Mouse (Mus musculus) midbrain, embryonic 15.5 days (tissue): ENCODE measurements around the gene Rbks. TPM values are rescaled to one million over a fixed set of nuclear protein-coding genes. Genes with fewer than 3 reads are reported as not detected.

ENCODE experiments used
- ATAC-seq: fragments of 200-750 bp; cut with Nextera tagmentation; replicated peaks from 2 replicates; pipeline ENCODE4 v1.8.0; 2017; ENCODE audit warnings: moderate TSS enrichment
- H3K27ac ChIP-seq: fragments of 300-500 bp; sonication (generic); 2 replicates; pipeline ENCODE4 v1.5.1; 2015; ENCODE audit warnings: mild to moderate bottlenecking, inconsistent platforms
- H3K27me3 ChIP-seq: fragments of 300-500 bp; sonication (generic); replicated peaks from 2 replicates; pipeline ENCODE4 v1.6.1; 2015; ENCODE audit warnings: inconsistent platforms
- H3K36me3 ChIP-seq: fragments of 300-500 bp; sonication (generic); replicated peaks from 2 replicates; pipeline ENCODE4 v1.6.1; 2015; ENCODE audit warnings: inconsistent platforms
- H3K4me1 ChIP-seq: fragments of 300-500 bp; sonication (generic); 2 replicates; pipeline ENCODE4 v1.6.1; 2015; ENCODE audit warnings: inconsistent platforms
- H3K4me2 ChIP-seq: fragments of 300-500 bp; sonication (generic); 2 replicates; pipeline ENCODE4 v1.6.1; 2015; ENCODE audit warnings: inconsistent platforms, mild to moderate bottlenecking, moderate library complexity
- H3K4me3 ChIP-seq: fragments of 300-500 bp; sonication (generic); 2 replicates; pipeline ENCODE4 v1.5.1; 2015; ENCODE audit warnings: mild to moderate bottlenecking, inconsistent platforms
- H3K9ac ChIP-seq: fragments of 300-500 bp; sonication (generic); 2 replicates; pipeline ENCODE4 v1.6.1; 2015; ENCODE audit warnings: mild to moderate bottlenecking, inconsistent platforms
- H3K9me3 ChIP-seq: fragments of 300-500 bp; sonication (generic); 2 replicates; pipeline ENCODE4 v1.6.1; 2016; ENCODE audit warnings: inconsistent platforms
- WGBS: fragments of 180-500 bp; shearing (Covaris S2); methylation state at CpG from one replicate; pipeline ENCODE4 v1.1.7; 2015; ENCODE audit warnings: mixed read lengths; 5-methylcytosine and 5-hydroxymethylcytosine counted together
- polyA plus RNA-seq: library from polyadenylated mRNA; unstranded; fragments of >200 nt; fragmentation: Nextera tagmentation; extraction: Ambion mirVana; gene quantifications from 2 replicates; pipeline ENCODE4 v1.2.1, GENCODE M21; 2015

Rbks gene
- 1.7 and 2.0 TPM in 2 replicates for polyA plus RNA-seq

GRCm38 (mm10) chr5:31696971-31697643, at the start of gene Rbks:
Gene Rbks (minus strand): TSS chr5:31697627.
- peaks cover 5% of the 10 kb centered on the region for H3K4me1 ChIP-seq
- no peaks in the 10 kb centered on the region for H3K36me3 ChIP-seq
- peak within 1 kb of the TSS; percentile 85 for H3K9ac ChIP-seq
- ATAC-seq: peak; percentile 74
- H3K27ac ChIP-seq: peak within 1 kb of the TSS; percentile 94
- no peaks in the 10 kb centered on the region for H3K27me3 ChIP-seq
- peak within 1 kb of the TSS; percentile 78 for H3K4me2 ChIP-seq
- peak within 1 kb of the TSS; percentile 90 for H3K4me3 ChIP-seq
- WGBS: 7% methylated on average over 18 of the region's 18 CpGs
- no peaks in the 10 kb centered on the region for H3K9me3 ChIP-seq

DNA sequence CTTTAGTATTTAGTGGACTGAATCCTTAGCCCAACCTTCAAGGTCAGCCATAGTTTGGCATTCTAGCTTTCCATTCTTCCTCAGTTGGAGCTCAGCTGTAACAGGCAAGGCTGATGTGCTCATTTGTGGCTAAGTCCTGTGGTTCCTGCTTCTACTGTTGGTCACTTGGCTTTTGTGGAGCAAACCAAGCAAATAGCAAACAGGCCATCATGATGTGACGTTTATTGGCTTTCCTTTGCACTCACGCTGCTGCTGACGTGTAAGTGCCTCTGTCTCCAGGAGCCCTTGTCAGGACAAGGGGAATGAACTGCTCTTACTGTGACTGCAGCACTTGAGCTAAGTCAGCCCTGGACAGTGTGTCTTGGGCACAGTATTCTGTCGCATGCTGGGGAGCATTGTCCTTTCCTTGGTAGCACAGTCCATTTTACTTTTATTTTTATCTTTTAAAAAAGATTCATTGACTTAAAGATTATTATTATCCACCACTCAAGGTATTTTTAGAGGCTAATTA, 45.1 kb upstream of the Rbks start:
- H3K9me3 ChIP-seq: no peaks in the 10 kb centered on the region
- 63% methylated on average over 4 of the region's 4 CpGs for WGBS
- no peaks in the 10 kb centered on the region for H3K27me3 ChIP-seq
- H3K9ac ChIP-seq: no peak overlapping the region
- no peaks in the 10 kb centered on the region for H3K4me1 ChIP-seq
- no peak overlapping the region for H3K4me2 ChIP-seq
- H3K4me3 ChIP-seq: no peak overlapping the region
- H3K36me3 ChIP-seq: no peaks in the 10 kb centered on the region
- ATAC-seq: no peak
- H3K27ac ChIP-seq: no peak overlapping the region

- Histone ChIP-seq H3K27me3 (no peaks in the 10 kb centered on the region), H3K9ac (no peak overlapping the region), H3K4me1 (no peaks in the 10 kb centered on the region), H3K9me3 (no peaks in the 10 kb centered on the region), H3K4me2 (no peak overlapping the region), H3K27ac (no peak overlapping the region), H3K36me3 (no peaks in the 10 kb centered on the region), H3K4me3 (no peak overlapping the region)
- WGBS: 95% methylated on average over 1 of the region's 1 CpGs
- no peak for ATAC-seq
Measured at GRCm38 (mm10) chr5:31741931-31742330, 44.5 kb upstream of the Rbks start.

- H3K9ac ChIP-seq: no peak overlapping the region
- ATAC-seq: no peak
- H3K9me3 ChIP-seq: no peaks in the 10 kb centered on the region
- 55% methylated on average over 3 of the region's 3 CpGs for WGBS
- H3K27me3 ChIP-seq: no peaks in the 10 kb centered on the region
- no peak overlapping the region for H3K4me2 ChIP-seq
- H3K36me3 ChIP-seq: no peaks in the 10 kb centered on the region
- H3K4me1 ChIP-seq: no peaks in the 10 kb centered on the region
- H3K4me3 ChIP-seq: no peak overlapping the region
- no peak overlapping the region for H3K27ac ChIP-seq
Measured at GRCm38 (mm10) chr5:31732644-31733338, 35.4 kb upstream of the Rbks start.

DNA sequence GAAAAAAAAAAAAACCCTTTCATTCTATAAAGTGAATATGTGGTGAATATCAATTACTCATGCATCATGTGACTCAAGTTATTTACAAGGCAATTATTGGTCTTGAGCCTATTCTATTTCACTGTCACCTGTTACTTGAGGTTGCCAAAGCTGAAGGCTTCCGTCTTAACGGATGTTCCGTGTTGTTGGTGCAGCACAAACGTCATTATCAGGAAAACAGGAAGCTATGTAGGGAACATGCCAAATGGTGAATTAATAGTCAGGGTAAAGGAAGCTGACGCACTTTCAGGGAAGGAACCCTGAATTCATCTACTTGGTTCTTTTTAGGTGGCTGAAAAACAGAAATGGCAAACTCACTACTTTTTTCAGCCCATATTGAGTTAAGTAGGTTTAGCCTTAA, 30.0 kb upstream of the Rbks start:
- Histone ChIP-seq H3K4me1 (no peaks in the 10 kb centered on the region), H3K4me2 (no peak overlapping the region), H3K4me3 (no peak overlapping the region), H3K9me3 (no peaks in the 10 kb centered on the region), H3K36me3 (no peaks in the 10 kb centered on the region), H3K27me3 (no peaks in the 10 kb centered on the region), H3K27ac (no peak overlapping the region), H3K9ac (no peak overlapping the region)
- 88% methylated on average over 5 of the region's 5 CpGs for WGBS
- ATAC-seq: no peak

DNA sequence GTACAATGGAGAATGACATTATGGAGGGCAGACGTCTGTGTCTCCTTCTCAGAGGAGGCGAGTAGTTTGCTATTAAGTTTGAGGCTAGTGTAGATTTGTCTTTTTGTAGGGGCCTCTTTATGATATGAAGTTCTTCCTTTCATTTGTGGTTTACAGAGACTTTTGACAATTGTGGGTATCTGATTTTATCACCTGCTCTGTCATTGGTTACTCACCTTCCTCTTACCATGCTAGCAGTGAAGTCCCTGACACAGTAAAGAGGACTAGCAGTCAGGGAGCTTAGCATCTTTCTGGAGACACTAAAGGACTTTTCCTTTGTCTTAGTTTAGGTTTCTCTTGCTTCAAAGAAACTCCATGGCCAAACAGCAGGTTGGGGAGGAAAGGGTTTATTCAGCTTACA, 28.5 kb upstream of the Rbks start:
- no peak overlapping the region for H3K4me2 ChIP-seq
- no peak for ATAC-seq
- H3K27me3 ChIP-seq: no peaks in the 10 kb centered on the region
- H3K9ac ChIP-seq: no peak overlapping the region
- 87% methylated on average over 2 of the region's 2 CpGs for WGBS
- no peaks in the 10 kb centered on the region for H3K4me1 ChIP-seq
- H3K27ac ChIP-seq: no peak overlapping the region
- no peaks in the 10 kb centered on the region for H3K9me3 ChIP-seq
- no peak overlapping the region for H3K4me3 ChIP-seq
- H3K36me3 ChIP-seq: no peaks in the 10 kb centered on the region

DNA sequence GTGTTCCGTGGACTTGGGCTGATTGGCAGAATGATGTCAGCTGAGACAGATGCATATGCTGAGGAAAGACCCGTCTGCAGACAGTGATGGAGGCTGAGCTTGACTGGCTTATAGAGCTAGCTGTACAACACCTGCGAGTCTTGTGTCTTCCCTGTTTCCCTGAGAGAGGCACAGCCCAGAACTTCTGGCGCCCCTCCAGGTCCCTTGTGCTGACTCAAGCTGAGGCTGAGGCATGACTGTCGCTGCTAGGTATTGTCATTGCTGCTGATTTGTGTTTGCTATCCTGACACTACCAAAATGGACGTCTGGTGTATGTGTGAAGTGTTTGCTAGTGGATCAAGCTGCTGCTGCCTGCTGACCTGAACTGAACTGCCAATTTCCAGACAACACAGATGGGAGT, 27.1 kb upstream of the Rbks start:
- Histone ChIP-seq H3K9me3 (no peaks in the 10 kb centered on the region), H3K4me1 (no peaks in the 10 kb centered on the region), H3K4me2 (no peak overlapping the region), H3K9ac (no peak overlapping the region), H3K27ac (no peak overlapping the region), H3K4me3 (no peak overlapping the region), H3K27me3 (no peaks in the 10 kb centered on the region), H3K36me3 (no peaks in the 10 kb centered on the region)
- WGBS: 81% methylated on average over 6 of the region's 6 CpGs
- ATAC-seq: no peak

DNA sequence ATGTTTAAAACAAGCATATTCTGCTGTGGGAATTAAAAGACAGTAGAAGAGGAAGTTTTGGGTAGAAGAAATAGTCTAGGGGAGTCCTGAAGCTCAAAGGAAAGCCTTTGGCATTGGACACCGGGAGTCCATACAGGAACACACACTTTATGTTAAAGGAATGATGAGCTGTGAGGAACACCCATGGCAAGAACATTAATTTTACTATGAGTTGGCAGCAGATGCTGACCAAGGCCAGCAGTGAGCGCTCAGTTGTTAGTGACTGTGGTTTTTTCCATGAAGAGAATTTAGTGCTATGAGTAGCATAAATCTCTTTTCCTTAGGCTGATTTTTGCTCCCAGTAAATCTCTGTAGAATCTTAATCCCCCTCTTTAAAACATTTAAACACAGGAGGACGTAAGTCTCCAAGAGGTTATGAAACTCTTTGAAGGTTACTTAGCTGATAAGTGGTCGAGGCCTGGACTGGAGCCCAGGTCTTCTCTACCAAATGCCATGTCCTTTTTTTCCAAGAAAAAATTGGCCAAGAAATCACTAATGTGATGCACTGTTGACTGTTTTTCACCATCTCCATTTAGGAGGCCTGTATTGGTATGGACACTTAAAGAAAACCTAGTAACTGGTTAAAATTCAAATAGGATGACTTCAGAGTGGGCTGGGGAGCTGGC, 18.2 kb upstream of the Rbks start:
- no peaks in the 10 kb centered on the region for H3K36me3 ChIP-seq
- 81% methylated on average over 4 of the region's 4 CpGs for WGBS
- H3K9ac ChIP-seq: no peak overlapping the region
- no peak for ATAC-seq
- H3K27ac ChIP-seq: no peak overlapping the region
- no peaks in the 10 kb centered on the region for H3K27me3 ChIP-seq
- no peaks in the 10 kb centered on the region for H3K9me3 ChIP-seq
- H3K4me2 ChIP-seq: no peak overlapping the region
- no peaks in the 10 kb centered on the region for H3K4me1 ChIP-seq
- H3K4me3 ChIP-seq: no peak overlapping the region

DNA sequence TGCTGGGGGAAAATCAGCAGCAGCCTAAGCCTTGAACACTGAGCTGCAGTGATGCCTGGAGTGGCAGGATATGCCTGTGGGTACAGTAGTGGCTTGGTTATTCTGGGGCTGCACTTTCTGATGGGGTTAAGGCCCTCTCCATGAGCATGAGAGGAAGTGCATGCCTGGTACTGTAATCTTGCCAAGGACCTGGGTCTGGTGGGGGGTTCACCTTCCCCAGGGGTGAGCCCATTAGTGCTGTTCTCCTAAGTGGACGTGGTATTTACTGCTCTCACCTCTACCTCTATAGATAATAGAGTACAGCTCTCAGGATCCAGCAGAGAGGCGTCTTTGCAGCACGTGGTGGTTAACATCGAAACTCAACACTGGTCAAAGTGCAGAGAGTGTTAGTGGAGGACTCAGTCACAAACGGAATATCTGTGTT, 16.4 kb upstream of the Rbks start:
- no peaks in the 10 kb centered on the region for H3K27me3 ChIP-seq
- WGBS: 73% methylated on average over 5 of the region's 5 CpGs

GRCm38 (mm10) chr5:31713280-31713711, 15.9 kb upstream of the Rbks start:
- H3K4me2 ChIP-seq: no peak overlapping the region
- H3K36me3 ChIP-seq: no peaks in the 10 kb centered on the region
- H3K9ac ChIP-seq: no peak overlapping the region
- no peaks in the 10 kb centered on the region for H3K9me3 ChIP-seq
- no peak for ATAC-seq
- H3K27me3 ChIP-seq: no peaks in the 10 kb centered on the region
- no peak overlapping the region for H3K27ac ChIP-seq
- H3K4me3 ChIP-seq: no peak overlapping the region
- no peaks in the 10 kb centered on the region for H3K4me1 ChIP-seq
- WGBS: 93% methylated on average over 2 of the region's 2 CpGs

More for the DNA sequence above, 16.4 kb upstream of the Rbks start:
- no peak for ATAC-seq
- no peak overlapping the region for H3K4me3 ChIP-seq
- H3K4me2 ChIP-seq: no peak overlapping the region
- H3K4me1 ChIP-seq: no peaks in the 10 kb centered on the region
- no peak overlapping the region for H3K9ac ChIP-seq
- H3K27ac ChIP-seq: no peak overlapping the region
- H3K36me3 ChIP-seq: no peaks in the 10 kb centered on the region
- no peaks in the 10 kb centered on the region for H3K9me3 ChIP-seq

GRCm38 (mm10) chr5:31709389-31709788, 12.0 kb upstream of the Rbks start:
- Histone ChIP-seq H3K9ac (no peak overlapping the region), H3K27ac (no peak overlapping the region), H3K27me3 (no peaks in the 10 kb centered on the region), H3K9me3 (no peaks in the 10 kb centered on the region), H3K4me1 (no peaks in the 10 kb centered on the region), H3K36me3 (no peaks in the 10 kb centered on the region), H3K4me3 (no peak overlapping the region), H3K4me2 (no peak overlapping the region)
- ATAC-seq: no peak
- WGBS: 67% methylated on average over 1 of the region's 1 CpGs

GRCm38 (mm10) chr5:31706826-31707225, 9.4 kb upstream of the Rbks start:
- Histone ChIP-seq H3K9ac (no peak overlapping the region), H3K4me1 (no peaks in the 10 kb centered on the region), H3K9me3 (no peaks in the 10 kb centered on the region), H3K27me3 (no peaks in the 10 kb centered on the region), H3K4me2 (no peak overlapping the region), H3K27ac (no peak overlapping the region), H3K4me3 (no peak overlapping the region), H3K36me3 (no peaks in the 10 kb centered on the region)
- 92% methylated on average over 4 of the region's 4 CpGs for WGBS
- no peak for ATAC-seq
